Mouse (Mus musculus) A20 (cell line): ENCODE measurements around the gene Blmh.
"Not testable (repeated sequence)": the region's sequence is repeated elsewhere in the genome, so short reads cannot be mapped to it uniquely, and the experiment has no call there.

Experiments used
- DNase-seq: peaks from one replicate; pipeline ENCODE4 v3.0.0-alpha.2; 2011; ENCODE audit warnings: low read depth, low spot score

Gene Blmh

DNA sequence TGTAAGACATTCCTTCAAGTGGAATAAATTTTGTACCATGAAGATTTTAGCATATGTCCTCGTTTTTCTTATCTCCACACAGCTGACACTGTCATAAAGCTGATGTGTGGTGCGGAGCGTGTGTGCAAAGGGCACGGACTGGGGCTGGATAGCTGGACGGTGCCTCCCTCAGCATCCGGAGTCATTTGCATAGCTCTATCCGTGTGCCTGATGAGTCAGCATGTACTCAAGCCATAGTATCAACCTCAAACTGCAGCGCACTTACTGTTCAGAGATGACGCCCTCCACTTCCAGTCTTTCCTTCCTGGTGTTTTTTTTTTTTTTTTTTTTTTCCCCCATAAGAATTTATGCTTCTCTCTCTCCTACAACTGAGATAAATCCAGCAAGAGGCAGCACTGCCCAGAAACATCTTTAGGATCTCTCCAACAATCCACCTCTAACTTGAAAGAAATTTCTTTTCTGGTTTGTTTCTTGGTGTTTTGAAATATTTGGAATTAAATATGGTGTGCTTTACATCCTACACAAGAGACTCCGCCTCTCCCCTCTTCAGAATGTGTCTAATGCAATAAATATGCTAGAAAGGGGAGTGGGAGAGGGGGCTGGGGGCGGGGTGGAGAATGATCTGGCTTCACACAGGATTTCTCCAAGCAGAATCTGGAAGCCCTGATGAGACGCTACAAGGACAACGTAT lies 7.9 kb upstream of the Blmh start:
- peak; percentile 32 for DNase-seq

DNA sequence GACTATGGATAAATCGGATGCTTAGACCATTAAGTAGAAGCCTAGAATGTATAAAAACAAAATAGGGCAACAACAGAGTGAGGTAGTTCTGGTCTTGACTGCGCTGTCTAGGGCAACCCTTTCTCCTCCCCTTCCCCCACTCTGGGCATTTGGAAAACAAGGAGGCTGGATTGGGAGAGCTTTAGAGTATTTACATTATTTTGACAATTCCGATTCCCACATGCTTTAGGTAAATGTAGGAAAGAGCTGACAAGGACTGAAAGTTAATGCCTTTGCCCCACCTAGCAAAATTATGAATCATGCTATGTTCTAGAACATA lies 7.4 kb upstream of the Blmh start:
- no peak for DNase-seq

DNA sequence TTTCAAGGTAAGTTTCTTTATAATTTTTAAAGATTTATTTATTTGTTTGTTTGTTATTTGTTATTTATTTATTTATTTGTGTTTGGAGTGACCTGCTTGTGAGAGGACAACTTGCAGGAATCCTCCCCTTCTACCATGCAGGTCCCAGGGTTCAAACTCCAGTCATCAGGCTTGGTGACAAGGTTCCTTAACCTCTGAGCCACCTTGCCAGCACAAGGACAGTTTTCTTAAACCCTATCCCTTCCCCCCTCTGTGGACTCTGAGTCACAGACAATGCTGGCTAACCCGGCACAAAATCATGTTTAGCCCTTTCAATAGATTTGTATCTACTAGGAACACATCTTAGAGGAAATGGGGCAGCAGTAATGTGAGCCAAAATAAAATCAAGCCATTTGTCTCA lies 4.0 kb upstream of the Blmh start:
- DNase-seq: no peak

DNA sequence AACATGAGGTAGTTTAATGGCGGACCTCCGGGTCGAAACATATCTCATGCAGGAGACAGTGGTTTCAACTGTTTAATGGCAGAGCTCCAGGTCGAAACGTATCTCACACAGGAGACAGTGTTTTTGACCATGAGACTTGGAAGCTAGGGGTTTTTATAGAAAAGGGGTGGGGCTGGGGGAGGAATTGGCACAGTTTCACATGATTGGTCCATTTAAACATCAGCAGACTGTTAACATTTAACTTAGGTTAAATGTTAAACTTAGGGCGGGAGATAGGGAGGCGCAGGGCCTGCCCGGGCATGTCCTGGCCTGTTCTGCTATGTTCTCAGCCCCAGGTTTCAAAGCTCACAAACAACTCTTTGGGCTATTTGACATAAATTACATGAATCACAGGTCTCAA lies 4.0 kb downstream of the Blmh start:
- not testable (repeated sequence) for DNase-seq

DNA sequence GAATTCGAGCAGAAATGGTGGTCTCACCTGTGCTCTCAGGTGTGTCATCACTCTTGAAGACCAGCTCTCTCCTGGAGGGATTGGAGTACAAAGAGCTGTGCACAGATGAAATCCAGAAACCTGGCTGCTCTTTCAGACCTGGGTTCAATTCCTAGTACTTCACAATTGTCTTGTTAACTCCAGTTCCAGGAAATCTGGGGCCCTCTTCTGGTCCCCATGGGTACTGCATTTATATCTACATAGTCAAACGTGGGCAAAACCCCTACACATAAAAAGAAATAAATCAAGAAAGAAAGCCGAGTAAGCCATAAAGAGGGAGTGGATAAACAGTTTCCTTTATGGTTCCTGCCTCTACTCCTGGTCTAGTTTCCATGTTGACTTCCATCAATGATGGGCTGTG lies 8.6 kb downstream of the Blmh start:
- DNase-seq: peak; percentile 39

DNA sequence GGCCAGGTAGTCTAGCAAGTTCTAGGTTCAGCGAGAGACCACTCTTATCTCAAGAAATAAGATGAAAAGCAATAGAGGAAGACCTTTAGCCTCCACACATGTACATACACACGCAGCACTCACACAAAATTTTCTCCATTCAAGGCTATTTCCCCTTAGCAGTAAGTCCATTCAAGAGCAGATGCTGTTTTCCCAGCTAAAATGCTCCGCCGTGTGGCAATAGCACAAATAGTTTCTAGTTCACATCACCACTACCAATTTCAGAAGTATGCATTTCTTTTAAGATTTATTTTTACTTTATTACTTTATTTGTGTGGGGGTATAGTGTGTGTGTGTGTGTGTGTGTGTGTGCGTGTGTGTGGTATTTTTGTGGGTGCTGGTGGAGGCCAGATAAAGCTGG lies 12.0 kb downstream of the Blmh start:
- DNase-seq: no peak

DNA sequence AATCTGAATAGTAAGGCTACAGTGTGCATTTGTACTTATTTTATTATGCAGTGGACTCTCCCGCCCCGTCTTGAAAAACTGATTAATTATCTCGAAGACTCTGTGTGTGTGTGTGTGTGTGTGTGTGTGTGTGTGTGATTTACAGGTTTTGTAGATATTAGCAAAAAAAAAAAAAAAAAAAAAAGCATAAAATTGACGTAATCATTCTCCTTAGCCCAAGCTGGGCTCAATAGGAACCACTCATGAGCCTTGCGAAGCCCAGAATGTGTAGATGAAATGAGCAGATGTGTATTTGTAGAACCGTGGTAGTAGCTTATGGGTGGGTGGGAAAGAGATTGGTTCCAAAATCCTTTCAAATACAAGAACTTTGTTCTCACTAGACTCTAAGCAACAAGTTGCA lies 20.2 kb downstream of the Blmh start:
- DNase-seq: no peak

DNA sequence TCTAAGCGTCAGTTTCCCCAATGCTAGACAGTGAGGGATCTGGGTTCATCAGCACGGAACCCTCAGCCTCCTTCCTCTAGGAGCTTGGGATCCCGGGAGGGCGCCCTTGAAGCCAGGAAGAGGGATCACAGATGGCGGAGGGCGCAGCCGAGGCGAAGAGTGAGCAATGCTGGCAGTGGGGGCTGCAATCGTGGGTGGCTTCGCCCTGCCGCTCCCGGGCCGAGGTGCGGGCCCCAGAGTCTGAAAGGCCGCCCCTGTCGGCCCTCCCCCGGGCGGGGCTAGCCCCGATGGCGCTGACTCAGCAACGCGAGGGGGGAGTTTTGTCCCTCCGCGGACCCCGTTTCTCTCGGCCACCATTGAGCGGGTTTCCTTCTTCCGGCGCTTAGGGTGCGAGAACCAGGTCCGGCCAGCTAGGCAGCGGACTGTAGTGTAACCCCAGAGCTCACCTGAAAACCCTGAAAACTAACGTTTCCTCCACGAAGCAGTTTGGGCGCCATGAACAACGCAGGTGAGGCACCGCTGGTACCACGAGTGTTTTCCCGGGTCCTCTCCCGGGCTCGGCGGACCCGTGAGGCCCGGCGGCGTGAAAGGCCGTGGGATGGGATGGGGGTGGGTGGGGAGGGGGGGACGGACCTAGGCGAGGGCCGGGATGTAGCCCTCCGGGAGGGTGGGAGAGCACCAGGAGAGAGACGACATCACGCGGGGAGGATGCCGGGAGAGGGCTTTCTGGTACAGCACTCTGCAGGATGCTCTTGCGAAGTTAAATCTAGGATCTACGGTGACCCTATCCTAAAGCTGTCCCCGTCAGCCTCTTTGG lies 21.0 kb downstream of the Blmh start:
- peak; percentile 92 for DNase-seq

DNA sequence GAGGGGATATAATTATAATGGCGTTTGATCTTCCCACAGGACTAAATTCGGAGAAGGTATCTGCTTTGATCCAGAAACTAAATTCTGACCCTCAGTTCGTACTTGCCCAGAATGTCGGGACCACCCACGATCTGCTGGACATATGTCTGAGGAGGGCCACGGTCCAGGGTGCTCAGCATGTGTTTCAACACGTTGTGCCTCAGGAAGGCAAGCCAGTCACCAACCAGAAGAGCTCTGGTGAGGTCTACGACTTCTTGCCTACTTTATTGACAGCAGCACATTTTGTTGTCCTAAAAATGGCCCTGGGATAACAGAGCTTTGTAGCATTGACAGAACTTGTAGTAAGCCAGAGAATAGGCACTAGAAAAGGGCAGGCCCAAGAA lies 21.6 kb downstream of the Blmh start:
- peak; percentile 46 for DNase-seq

DNA sequence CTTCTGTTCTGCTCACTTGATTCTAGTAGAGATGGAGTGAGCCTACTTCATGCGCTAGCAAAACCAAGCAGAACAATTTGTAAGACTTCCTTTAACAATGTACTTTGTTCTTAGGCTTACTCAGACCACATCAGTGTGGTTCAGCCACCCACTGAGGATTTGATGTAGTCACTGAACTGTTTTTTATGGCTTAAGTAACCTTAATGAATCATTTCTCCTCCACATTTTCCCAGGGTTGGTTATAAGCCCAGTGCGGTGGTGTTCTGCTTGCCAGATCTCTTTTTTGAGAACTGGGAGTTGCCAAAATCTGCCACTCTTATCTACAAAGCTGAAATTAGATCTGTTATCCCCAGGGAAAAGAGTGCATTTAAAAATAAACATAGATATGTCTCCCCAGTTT lies 28.9 kb downstream of the Blmh start:
- no peak for DNase-seq

DNA sequence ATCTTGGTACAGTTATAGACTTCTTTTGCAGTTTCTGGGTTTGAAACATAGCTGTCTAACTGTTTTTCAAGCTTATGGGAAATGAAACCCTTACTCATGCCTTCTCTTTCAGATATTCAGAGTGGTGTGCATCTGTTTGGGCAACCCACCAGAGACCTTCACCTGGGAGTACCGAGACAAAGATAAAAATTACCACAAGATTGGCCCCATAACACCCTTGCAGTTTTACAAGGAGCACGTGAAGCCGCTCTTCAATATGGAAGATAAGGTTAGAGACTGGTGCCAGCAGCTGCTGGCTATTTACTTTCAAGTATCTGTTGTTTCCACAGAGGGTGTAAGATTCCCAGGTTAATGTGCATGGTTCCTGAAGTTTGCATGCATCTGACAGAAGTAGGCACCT lies 41.1 kb downstream of the Blmh start:
- DNase-seq: no peak

DNA sequence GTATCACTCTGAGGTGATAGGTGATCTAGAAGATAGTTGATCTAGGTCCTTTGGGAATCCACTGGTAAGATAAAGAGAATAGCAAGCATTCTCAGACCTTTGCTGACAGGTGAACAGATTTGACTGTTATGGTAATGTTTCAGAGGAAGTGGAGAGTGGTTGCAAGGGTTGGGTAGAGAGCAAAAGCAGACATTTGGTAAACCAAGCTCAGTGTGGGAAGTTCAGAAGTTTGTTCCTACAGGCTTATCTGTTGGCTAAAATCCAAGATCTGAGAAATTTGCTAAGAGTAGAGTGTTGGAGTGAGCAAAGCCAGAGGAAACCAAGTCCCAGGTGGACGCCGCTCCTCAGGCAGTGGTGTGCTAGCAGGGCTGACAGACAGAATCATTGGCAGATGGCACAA lies 45.7 kb downstream of the Blmh start:
- no peak for DNase-seq

DNA sequence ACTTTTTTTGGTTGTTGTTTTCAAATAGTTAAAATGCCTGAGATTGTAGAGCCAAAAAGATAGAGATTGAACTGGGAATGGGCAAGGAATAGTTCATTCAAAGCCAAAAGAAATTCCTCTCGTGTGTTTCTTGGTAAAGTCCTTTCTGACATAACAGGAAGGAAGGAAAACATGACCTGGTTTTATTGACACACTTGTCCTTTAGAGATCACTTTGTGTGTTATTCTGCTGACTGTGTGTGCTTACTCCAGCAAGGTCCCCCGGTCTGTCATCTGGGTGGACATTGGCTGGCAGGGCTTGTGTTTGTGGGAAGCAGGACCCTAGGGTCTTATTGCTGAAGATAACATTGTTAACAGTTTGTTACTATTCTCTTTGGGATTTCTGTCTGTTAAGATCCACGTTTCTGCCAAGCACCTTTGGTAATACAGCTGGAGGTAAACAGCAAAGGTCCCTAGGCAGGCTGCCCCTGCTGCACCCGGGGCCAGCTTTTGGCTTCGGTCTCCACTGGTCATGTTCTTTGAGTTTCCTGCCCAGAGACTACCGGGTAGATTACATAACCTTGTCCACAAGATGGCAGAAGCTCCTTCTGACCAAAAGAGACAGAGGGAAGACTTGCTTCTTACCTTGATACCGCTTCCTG lies 50.2 kb downstream of the Blmh start:
- DNase-seq: no peak

DNA sequence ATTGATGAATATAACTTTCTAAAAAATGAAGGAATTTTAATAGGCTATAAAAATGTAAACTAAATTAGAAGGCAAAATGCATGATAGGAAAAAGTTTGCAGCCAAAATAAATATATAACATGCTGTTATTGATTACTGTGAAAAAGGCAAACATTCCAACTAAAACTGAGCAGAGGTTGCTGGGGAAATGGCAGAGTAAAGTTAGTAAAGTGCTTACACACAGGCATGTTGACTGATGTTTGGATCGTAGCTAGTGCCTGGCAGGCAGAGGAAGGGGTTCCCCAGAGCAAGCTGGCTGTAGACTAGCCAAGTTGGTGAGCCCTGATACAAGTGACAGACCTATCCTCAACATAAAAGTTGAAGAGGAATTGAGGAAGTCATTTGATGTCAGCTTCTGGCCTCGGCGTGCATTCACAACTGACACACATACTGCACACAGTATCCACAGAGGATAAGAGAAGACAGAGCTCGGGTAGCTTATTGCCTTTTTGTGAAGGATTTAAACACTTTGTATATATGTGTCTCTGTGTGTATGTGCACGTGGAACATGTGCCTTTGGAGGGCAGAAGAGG lies 57.0 kb downstream of the Blmh start:
- no peak for DNase-seq

DNA sequence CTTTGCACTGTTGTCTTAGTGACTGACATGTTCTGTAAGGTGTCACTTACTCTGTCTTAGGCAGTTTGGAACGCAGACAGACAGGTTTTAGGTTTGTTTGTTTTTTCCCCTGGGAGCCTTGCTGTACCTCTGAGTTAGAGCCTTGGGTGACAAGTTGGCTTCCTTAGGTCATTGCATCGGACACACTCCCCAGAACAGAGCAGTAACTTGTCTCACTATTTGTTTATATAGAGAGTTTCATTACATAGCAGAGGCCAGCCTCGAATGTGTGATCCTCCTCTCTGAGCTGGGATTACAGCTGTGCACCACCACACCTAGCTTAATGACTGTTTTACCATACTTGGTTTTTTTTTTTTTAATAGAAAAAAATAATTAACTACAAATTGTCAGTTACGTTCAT lies 57.8 kb downstream of the Blmh start:
- no peak for DNase-seq

DNA sequence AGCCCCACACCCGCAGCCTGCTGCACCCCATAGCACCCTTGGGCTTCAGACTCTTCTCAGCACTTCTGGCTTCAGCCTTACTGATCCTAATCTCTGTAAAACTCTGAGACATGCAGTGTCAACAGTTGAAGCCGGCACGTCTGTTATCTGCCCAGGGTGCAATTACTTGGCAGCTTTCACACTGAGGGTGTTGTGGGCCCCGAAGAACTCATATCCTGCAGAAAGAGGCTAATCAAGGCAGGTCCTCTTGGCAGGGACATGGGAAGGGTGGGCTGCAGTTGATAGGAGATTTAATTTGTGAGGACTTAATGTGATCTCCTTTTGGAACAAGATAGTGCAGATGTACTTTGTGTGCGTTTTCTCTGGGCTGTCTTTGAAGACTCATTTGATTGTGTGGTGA lies 59.0 kb downstream of the Blmh start:
- no peak for DNase-seq

DNA sequence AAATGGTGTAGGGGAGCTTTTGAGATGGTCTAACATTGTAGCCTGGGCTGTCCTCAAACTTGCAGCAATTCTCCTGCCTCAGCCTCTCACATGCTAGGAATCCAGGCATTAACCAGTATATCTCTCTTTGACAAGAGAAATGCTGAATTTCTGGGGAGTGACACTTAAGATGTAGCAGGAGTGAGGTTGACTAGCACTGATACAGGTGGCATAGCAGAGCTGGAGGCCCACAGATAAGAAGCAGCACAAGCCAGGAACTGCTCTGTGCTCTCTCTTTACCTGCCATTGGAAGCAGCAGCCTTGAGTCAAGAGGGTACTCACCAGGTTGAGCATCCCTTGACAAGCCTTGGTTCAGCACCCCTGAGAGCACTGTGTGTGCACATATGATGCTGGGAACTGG lies 59.6 kb downstream of the Blmh start:
- no peak for DNase-seq

DNA sequence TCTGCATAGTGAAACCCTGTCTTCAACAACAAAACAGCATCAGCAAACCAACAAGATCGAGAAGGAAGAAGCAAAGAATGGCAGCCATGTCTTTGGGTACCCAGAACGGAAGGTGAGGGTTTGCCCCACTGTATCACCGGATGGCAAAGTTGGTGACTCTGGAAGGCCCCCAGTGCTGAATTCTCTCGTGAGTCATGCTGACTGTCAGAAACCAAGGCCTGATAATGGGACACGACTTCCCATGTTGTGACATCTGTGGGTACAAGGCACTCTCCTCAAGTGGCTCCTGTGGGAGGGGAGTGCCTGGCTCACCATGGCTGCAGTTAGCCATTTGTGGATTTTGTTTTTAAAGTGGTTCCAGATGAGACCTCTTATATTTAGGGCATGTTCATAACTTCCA lies 66.2 kb downstream of the Blmh start:
- no peak for DNase-seq

DNA sequence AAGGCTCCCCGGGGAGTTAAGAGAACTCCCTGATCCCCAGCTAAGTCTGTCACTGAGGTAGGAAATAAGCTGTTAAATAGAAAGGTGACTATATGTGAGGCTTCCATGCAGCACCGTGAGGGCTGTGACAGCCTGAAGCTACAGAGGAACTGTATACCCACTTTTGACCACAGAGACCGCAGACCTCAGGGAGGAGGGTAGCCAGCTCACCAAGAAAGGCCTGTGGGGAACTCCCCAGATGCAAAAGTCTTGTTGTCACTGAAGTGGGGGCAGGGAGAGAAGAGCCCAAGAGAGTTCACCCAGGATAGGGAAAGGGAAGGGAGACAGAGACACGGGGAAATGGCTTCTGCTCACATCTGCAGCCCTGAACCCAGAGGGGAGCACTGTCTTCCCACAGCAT lies 68.3 kb downstream of the Blmh start:
- DNase-seq: peak; percentile 72

DNA sequence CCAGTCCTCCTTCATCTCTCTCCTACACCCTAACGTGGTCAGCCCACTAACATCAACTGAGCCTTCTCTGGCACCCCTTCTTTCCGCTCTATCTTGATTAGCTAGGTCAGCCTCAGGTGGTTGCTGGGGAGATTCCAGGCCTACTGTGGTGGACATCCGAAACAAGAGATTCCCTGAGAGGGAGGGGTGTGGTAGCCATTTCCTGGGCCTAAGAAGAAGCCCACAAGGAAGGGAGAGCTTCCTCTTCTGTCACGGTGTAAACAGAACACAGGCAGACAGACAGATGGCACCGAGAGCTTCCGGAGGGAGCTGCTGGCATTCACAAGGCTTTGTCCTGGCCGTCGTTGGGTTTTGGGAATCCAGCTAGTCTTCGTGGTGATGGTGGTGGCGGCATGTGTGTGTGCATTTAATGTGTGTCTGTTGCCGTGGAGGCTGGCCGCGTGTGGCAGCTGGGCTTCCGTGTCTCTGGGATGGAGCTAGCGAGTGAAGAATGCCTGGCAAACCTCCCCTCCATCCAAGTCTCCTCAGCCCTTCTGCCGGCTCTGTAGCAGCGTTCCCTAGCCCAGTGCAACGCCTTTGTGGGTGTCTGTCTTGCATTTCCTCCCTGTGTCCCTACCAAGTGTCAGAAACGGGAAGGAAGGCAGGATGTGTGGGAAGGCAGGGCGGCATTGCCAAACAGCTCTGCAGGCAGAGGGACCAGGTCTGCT lies 71.5 kb downstream of the Blmh start:
- DNase-seq: no peak

DNA sequence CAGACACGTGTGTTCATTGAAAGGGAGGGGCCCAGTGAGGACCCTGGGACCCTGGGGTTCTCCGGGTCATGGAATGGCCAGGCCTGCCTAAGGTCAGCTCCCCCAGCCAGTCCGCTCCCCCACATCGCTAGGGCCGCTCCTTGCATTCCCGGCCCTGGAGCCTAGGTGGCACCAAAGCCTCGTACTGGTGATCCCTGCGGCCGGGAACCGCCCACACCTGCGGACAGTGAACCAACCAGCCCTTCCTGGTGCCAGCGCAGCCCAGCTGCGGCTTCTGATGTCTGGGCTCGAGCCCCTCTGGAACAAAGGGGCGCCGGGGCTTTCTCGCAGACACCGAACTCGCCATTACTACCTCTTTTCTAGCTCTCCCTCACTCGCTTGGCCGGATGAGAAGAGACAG lies 72.7 kb downstream of the Blmh start:
- DNase-seq: peak; percentile 85
